Mouse (Mus musculus) midbrain, embryonic 13.5 days (tissue): ENCODE data around the gene Trappc3. TPM values are rescaled to one million over a fixed set of nuclear protein-coding genes. Genes with fewer than 3 reads are reported as not detected.

Experiments used
- ATAC-seq: fragments of 200-750 bp; cut with Nextera tagmentation; 2 replicates; pipeline ENCODE4 v1.8.0; 2017; ENCODE audit warnings: mild to moderate bottlenecking, moderate TSS enrichment, moderate library complexity
- H3K27ac ChIP-seq: fragments of 300-500 bp; sonication (generic); 2 replicates; pipeline ENCODE4 v1.5.1; 2015; ENCODE audit warnings: inconsistent platforms, mild to moderate bottlenecking, moderate library complexity
- H3K27me3 ChIP-seq: fragments of 300-500 bp; sonication (generic); 2 replicates; pipeline ENCODE4 v1.6.1; 2015; ENCODE audit warnings: mild to moderate bottlenecking, inconsistent platforms
- H3K36me3 ChIP-seq: fragments of 300-500 bp; sonication (generic); 2 replicates; pipeline ENCODE4 v1.6.1; 2015; ENCODE audit warnings: mild to moderate bottlenecking, inconsistent platforms
- H3K4me1 ChIP-seq: fragments of 300-500 bp; sonication (generic); replicated peaks from 2 replicates; pipeline ENCODE4 v1.6.1; 2015; ENCODE audit warnings: inconsistent platforms
- H3K4me2 ChIP-seq: fragments of 300-500 bp; sonication (generic); replicated peaks from 2 replicates; pipeline ENCODE4 v1.6.1; 2015; ENCODE audit warnings: moderate library complexity, mild to moderate bottlenecking, inconsistent platforms
- H3K4me3 ChIP-seq: fragments of 300-500 bp; sonication (generic); replicated peaks from 2 replicates; pipeline ENCODE4 v1.5.1; 2015; ENCODE audit warnings: mild to moderate bottlenecking, inconsistent platforms
- H3K9ac ChIP-seq: fragments of 300-500 bp; sonication (generic); replicated peaks from 2 replicates; pipeline ENCODE4 v1.6.1; 2015; ENCODE audit warnings: mild to moderate bottlenecking, inconsistent platforms
- H3K9me3 ChIP-seq: fragments of 300-500 bp; sonication (generic); 2 replicates; pipeline ENCODE4 v1.6.1; 2016; ENCODE audit warnings: mild to moderate bottlenecking, inconsistent platforms
- WGBS: fragments of 180-500 bp; shearing (Covaris S2); methylation state at CpG from one replicate; pipeline ENCODE4 v1.1.7; 2015; 5-methylcytosine and 5-hydroxymethylcytosine counted together
- polyA plus RNA-seq: library from polyadenylated mRNA; unstranded; fragments of >200 nt; fragmentation: Nextera tagmentation; extraction: Ambion mirVana; gene quantifications from 2 replicates; pipeline ENCODE4 v1.2.1, GENCODE M21; 2015

Trappc3 gene
- polyA plus RNA-seq, 1 experiment from 2014 or later, result 149 TPM

- Histone ChIP-seq H3K4me3 (no peak overlapping the region), H3K36me3 (no peaks in the 10 kb centered on the region), H3K9me3 (no peaks in the 10 kb centered on the region), H3K4me2 (no peak overlapping the region), H3K4me1 (peaks cover 9% of the 10 kb centered on the region; the same call in 1 of the 2 replicates), H3K9ac (no peak overlapping the region), H3K27ac (no peak overlapping the region), H3K27me3 (peaks cover 30% of the 10 kb centered on the region)
- WGBS, result 14% methylated on average over 2 of the region's 2 CpGs
- no peak for ATAC-seq
These were observed 44.7 kb downstream of the Trappc3 start for GRCm38 (mm10) chr4:126306827-126307226.

DNA sequence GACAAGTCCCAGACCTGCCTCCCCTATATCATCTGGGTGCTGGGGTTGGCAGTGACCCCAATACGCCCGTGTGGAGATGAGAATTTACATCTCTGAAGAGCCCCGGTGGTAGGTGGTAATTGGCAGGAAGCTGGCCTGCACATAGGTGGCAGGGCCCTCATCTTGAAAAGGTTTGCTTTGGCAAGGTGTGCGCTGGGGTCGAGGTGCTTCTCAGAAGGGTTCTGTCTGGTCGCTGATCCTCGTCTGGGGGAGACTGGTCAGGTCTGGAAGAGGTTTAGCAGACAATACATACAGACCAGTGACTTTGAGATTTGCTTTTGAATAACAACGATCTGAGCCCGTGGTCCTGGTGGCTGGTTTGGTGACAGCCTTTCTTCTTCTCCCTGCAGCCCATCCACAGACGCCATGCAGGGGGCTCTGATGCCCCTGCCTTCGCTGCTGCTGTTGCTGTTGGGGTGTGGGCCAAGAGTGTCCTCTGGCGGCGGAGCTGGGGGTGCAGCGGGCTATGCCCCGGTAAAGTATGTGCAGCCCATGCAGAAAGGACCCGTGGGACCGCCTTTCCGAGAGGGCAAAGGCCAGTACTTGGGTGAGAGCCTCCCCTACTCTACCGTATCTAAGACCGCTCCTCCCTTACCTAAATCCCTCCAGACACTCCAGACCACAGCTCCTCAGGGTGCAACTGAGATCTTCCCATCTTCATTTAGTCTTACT lies 47.2 kb downstream of the Trappc3 start:
- peaks cover 7% of the 10 kb centered on the region; the same call in 1 of the 2 replicates for H3K4me1 ChIP-seq

GRCm38 (mm10) chr4:126309922-126310309 lies 47.8 kb downstream of the Trappc3 start:
- peaks cover 7% of the 10 kb centered on the region; the same call in 1 of the 2 replicates for H3K4me1 ChIP-seq
- no peak overlapping the region for H3K27ac ChIP-seq
- WGBS, result 2% methylated on average over 7 of the region's 7 CpGs
- 0 out of 2 replicates have a peak overlapping the region, but pooled peaks have one; percentile 30 for H3K9ac ChIP-seq
- H3K4me3 ChIP-seq, result peak overlapping the region; percentile 29
- H3K36me3 ChIP-seq, result peaks cover 8% of the 10 kb centered on the region; the same call in 1 of the 2 replicates
- peak; percentile 86 for ATAC-seq
- 0 out of 2 replicates have a peak, but pooled peaks cover 6% of the 10 kb centered on the region for H3K27me3 ChIP-seq
- no peaks in the 10 kb centered on the region for H3K9me3 ChIP-seq
- peak overlapping the region; percentile 48 for H3K4me2 ChIP-seq

More for the DNA sequence above, 47.2 kb downstream of the Trappc3 start:
- no peak overlapping the region for H3K27ac ChIP-seq
- H3K36me3 ChIP-seq, result 0 out of 2 replicates have a peak, but pooled peaks cover 3% of the 10 kb centered on the region
- peaks cover 7% of the 10 kb centered on the region for H3K27me3 ChIP-seq
- H3K4me2 ChIP-seq, result peak overlapping the region; percentile 48
- 20% methylated on average over 20 of the region's 20 CpGs for WGBS
- H3K9me3 ChIP-seq, result no peaks in the 10 kb centered on the region
- 0 out of 2 replicates have a peak overlapping the region, but pooled peaks have one; percentile 30 for H3K9ac ChIP-seq
- peak; percentile 80; the same call in 1 of the 2 replicates for ATAC-seq
- H3K4me3 ChIP-seq, result peak overlapping the region; percentile 29

DNA sequence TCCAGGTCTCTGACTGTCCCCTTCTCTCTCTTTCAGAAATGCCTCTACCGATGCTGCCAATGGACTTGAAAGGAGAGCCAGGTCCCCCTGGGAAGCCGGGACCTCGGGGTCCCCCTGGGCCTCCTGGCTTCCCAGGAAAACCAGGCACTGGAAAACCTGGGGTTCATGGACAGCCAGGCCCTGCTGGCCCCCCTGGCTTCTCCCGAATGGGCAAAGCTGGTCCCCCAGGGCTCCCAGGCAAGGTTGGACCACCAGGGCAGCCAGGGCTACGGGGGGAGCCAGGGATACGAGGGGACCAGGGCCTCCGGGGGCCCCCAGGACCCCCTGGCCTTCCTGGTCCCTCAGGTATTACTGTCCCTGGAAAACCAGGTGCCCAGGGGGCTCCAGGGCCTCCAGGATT lies 48.2 kb downstream of the Trappc3 start:
- Histone ChIP-seq H3K27ac (no peak overlapping the region), H3K4me3 (no peak overlapping the region), H3K9me3 (no peaks in the 10 kb centered on the region), H3K4me2 (no peak overlapping the region), H3K27me3 (0 out of 2 replicates have a peak, but pooled peaks cover 6% of the 10 kb centered on the region), H3K4me1 (peaks cover 7% of the 10 kb centered on the region; the same call in 1 of the 2 replicates), H3K36me3 (peaks cover 12% of the 10 kb centered on the region), H3K9ac (no peak overlapping the region)
- peak; percentile 10 for ATAC-seq
- 79% methylated on average over 7 of the region's 7 CpGs for WGBS

DNA sequence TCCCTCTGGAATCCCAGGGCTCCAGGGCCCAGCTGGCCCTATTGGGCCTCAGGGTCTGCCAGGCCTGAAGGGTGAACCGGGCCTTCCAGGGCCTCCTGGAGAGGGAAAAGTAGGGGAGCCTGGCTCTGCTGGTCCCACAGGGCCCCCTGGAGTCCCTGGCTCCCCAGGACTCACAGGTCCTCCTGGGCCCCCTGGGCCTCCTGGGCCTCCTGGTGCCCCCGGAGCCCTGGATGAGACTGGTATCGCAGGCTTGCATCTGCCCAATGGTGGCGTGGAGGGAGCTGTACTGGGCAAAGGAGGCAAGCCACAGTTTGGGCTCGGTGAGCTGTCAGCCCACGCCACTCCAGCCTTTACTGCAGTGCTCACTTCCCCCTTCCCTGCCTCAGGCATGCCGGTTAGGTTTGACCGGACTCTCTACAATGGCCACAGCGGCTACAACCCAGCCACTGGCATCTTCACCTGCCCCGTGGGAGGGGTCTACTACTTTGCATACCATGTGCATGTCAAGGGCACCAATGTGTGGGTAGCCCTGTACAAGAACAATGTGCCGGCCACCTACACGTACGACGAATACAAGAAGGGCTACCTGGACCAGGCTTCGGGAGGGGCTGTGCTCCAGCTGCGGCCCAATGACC lies 49.6 kb downstream of the Trappc3 start:
- no peak overlapping the region for H3K4me2 ChIP-seq
- WGBS, result 86% methylated on average over 16 of the region's 16 CpGs
- ATAC-seq, result no peak
- no peak overlapping the region for H3K4me3 ChIP-seq
- 0 out of 2 replicates have a peak, but pooled peaks cover 6% of the 10 kb centered on the region for H3K27me3 ChIP-seq
- H3K9me3 ChIP-seq, result no peaks in the 10 kb centered on the region
- H3K27ac ChIP-seq, result no peak overlapping the region
- H3K9ac ChIP-seq, result no peak overlapping the region
- H3K4me1 ChIP-seq, result peaks cover 7% of the 10 kb centered on the region; the same call in 1 of the 2 replicates
- peaks cover 25% of the 10 kb centered on the region for H3K36me3 ChIP-seq

- Histone ChIP-seq H3K9ac (0 out of 2 replicates have a peak overlapping the region, but pooled peaks have one; percentile 19), H3K36me3 (peaks cover 41% of the 10 kb centered on the region), H3K27ac (no peak overlapping the region), H3K9me3 (no peaks in the 10 kb centered on the region), H3K4me3 (no peak overlapping the region), H3K4me1 (peaks cover 7% of the 10 kb centered on the region; the same call in 1 of the 2 replicates), H3K27me3 (0 out of 2 replicates have a peak, but pooled peaks cover 6% of the 10 kb centered on the region), H3K4me2 (no peak overlapping the region)
- WGBS, result 34% methylated on average over 5 of the region's 5 CpGs
- no peak for ATAC-seq
These were observed 51.1 kb downstream of the Trappc3 start for GRCm38 (mm10) chr4:126313202-126313601.

GRCm38 (mm10) chr4:126314393-126314792 lies 52.3 kb downstream of the Trappc3 start:
- peaks cover 6% of the 10 kb centered on the region; the same call in 1 of the 2 replicates for H3K4me1 ChIP-seq
- H3K4me3 ChIP-seq, result no peak overlapping the region
- no peak for ATAC-seq
- peaks cover 47% of the 10 kb centered on the region for H3K36me3 ChIP-seq
- H3K9me3 ChIP-seq, result no peaks in the 10 kb centered on the region
- H3K27ac ChIP-seq, result no peak overlapping the region
- H3K27me3 ChIP-seq, result no peaks in the 10 kb centered on the region
- no peak overlapping the region for H3K4me2 ChIP-seq
- no peak overlapping the region for H3K9ac ChIP-seq
- WGBS, result 57% methylated on average over 10 of the region's 10 CpGs

GRCm38 (mm10) chr4:126315931-126316330 lies 53.8 kb downstream of the Trappc3 start:
- no peak for ATAC-seq
- peaks cover 47% of the 10 kb centered on the region for H3K36me3 ChIP-seq
- H3K27me3 ChIP-seq, result no peaks in the 10 kb centered on the region
- H3K9ac ChIP-seq, result no peak overlapping the region
- H3K4me3 ChIP-seq, result no peak overlapping the region
- no peak overlapping the region for H3K4me2 ChIP-seq
- 54% methylated on average over 5 of the region's 5 CpGs for WGBS
- H3K27ac ChIP-seq, result no peak overlapping the region
- H3K4me1 ChIP-seq, result peaks cover 14% of the 10 kb centered on the region
- no peaks in the 10 kb centered on the region for H3K9me3 ChIP-seq

GRCm38 (mm10) chr4:126316443-126317040 lies 54.4 kb downstream of the Trappc3 start:
- no peak overlapping the region for H3K27ac ChIP-seq
- WGBS, result 88% methylated on average over 13 of the region's 13 CpGs
- no peaks in the 10 kb centered on the region for H3K27me3 ChIP-seq
- peaks cover 15% of the 10 kb centered on the region for H3K4me1 ChIP-seq
- peaks cover 47% of the 10 kb centered on the region for H3K36me3 ChIP-seq
- H3K4me3 ChIP-seq, result no peak overlapping the region
- H3K4me2 ChIP-seq, result no peak overlapping the region
- ATAC-seq, result no peak
- H3K9ac ChIP-seq, result no peak overlapping the region
- no peaks in the 10 kb centered on the region for H3K9me3 ChIP-seq

GRCm38 (mm10) chr4:126319806-126320205 lies 57.7 kb downstream of the Trappc3 start:
- H3K36me3 ChIP-seq, result peaks cover 39% of the 10 kb centered on the region
- no peak overlapping the region for H3K4me2 ChIP-seq
- WGBS, result 91% methylated on average over 6 of the region's 6 CpGs
- peaks cover 11% of the 10 kb centered on the region for H3K27me3 ChIP-seq
- no peak overlapping the region for H3K4me3 ChIP-seq
- no peak overlapping the region for H3K9ac ChIP-seq
- no peak for ATAC-seq
- no peak overlapping the region for H3K27ac ChIP-seq
- H3K9me3 ChIP-seq, result no peaks in the 10 kb centered on the region
- peaks cover 15% of the 10 kb centered on the region for H3K4me1 ChIP-seq

GRCm38 (mm10) chr4:126321111-126321853 lies 59.2 kb downstream of the Trappc3 start, which contains the start of gene Adprhl2:
TSS of gene Adprhl2 (minus strand) at chr4:126321703.
- WGBS, result under 1% methylated on average over 77 of the region's 80 CpGs

More at GRCm38 (mm10) chr4:126321111-126321853, 59.2 kb downstream of the Trappc3 start, which contains the start of gene Adprhl2:
- Histone ChIP-seq H3K36me3 (peaks cover 25% of the 10 kb centered on the region), H3K9me3 (no peaks in the 10 kb centered on the region), H3K4me3 (peak within 1 kb of the TSS; percentile 81), H3K4me2 (peak within 1 kb of the TSS; percentile 69), H3K27me3 (peaks cover 20% of the 10 kb centered on the region), H3K4me1 (peaks cover 19% of the 10 kb centered on the region), H3K27ac (peak within 1 kb of the TSS; percentile 89), H3K9ac (peak within 1 kb of the TSS; percentile 87)
- peak; percentile 86 for ATAC-seq
